Mouse (Mus musculus) layer of hippocampus, postnatal 10 days (tissue): ENCODE measurements at regions not wholly inside any gene's neighbourhood (a gene's known extent, or its start where the extent isn't known, plus 50 kb on each side); places are given as distances from the start of the nearest gene placed in this dataset.

Source experiments
- DNase-seq, 2 experiments: peaks; one replicate each; pipeline ENCODE4 v3.0.0; 2021; ENCODE audit warnings: low spot score in 2 of 2
- microRNA-seq, 2 experiments: library from miRNA; unstranded; fragments of <30 nt; microRNA quantifications; one replicate each; pipeline ENCODE4 v1.2.0; 2021

DNA sequence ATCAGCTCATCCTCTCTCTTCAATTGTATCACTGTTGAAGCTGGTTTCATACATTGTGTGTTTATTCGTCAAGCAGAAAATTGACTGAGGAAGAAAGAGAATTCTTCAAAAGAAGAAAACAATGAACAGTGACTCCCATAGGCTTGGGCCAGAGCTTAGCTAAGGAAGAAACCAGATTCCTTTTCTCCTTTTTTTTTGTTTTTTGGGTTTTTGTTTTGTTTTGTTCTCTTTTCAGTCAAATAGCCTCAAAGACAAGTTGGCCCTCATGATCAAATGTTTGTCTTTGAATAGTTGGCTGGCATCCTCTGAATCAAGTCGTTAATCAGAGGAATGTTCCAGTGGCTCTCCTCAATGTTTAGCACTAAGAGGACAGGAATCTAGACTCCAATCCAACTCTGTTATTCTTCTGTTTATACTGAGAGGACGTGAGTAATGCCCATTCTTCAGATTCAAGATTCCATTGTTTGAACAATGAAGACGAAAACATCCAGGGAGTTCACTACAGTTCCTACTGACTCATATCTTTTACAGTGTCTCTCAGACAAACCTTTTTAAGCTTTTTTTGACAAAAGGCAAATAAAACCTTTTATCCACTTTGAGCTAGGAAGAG lies 86.1 kb upstream of the Adgrl4 start:
- no peak for DNase-seq

DNA sequence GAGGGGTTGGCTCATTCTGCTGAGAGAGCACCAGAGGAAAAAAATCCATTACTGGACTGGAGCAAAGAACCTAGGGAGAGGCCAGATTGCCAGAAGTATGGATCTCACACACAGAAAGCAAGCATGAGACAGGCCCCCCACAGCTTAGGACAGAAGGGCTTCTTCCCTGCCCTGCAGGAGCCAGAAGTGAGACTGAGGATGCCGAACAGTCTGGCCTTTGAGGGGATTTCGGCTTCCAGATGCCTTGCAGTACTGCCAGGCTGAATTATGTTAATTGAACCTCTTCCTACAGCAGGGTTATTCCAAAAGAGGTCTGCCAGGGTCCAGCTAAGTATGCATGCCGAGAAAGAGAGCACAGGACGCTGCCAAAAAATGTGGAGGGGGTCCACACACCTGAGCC lies 71.4 kb upstream of the Adgrl4 start:
- DNase-seq = peak in 1 of 2 experiments; percentile 15

DNA sequence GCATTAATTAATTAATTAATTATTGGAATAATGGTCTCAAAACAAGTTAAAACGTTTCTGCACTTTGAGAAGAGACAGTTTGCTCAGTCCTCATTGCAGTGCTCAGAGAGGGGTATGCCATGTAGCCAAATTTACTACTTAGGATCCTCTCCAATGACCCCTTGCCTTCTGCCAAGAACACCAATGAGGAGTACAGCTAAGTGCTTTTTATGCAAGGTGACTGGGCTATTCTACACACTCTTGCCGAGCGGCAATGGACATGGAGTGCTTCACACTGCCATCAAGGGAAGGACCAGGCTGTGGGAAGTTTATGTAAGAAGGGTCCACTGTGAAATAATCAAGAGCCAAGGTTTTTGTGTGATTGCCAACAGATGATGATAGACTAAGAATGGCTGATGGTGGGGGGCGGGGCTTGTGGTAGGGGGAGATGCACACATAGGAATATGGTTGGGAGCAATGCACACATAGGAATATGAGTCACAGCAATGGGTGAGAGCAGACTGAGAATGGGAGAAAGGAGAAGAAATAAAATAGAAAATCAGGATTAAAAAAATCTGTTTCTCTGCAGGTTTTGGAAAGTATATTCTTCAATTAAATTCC lies 70.9 kb upstream of the Adgrl4 start:
- no peak for DNase-seq

DNA sequence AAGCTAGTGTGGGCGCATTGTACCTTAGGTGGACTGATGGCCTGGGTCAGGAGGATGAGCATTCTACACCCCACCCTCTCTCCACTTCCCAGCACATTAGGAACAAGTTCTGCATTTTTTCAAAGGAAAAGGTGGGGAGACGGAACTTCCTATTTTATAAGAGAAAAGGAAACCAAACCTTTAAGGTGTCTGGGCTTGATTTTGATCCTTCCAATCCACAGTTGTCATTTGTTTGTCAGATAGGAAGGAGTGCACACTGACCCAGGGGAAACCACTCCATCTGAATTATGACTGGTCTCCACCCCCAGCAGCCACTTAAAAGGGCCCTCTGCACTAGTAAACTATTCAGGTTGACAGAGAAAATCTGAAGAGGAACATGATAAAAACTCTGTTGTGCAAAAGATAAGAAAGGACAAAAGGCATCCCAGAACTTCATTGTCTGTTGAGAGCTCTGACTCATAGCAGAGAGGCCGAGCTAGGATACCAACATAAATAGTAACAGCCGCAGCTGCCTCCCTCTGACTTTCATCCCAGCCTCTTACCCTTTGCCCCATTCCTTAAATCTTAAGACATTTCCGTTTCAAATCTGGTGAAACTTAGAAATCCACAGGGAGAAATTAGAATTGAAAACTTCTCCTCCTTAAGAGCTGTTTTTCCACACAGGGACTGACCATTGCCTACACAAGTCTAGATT lies 54.2 kb upstream of the Adgrl4 start:
- no peak for DNase-seq

DNA sequence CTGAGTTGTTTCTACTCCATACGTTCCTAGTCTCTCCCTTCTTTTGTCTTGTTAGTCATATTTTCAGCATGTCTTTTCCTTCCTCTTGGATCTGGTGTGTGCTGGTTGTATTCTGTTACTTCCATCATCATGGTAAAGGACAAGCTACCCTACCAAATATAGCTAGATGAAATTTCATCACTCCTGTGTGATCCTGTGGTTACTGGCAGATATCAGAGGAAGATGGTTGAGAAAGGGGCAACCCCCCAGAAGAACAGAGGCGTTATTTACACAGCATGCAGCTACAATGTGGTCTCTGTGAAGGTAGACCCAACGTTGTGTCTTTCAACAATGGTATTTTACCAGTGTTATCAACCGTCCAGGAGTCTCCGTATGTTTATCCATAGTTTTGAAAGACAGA lies 52.8 kb upstream of the Adgrl4 start:
- no peak for DNase-seq

DNA sequence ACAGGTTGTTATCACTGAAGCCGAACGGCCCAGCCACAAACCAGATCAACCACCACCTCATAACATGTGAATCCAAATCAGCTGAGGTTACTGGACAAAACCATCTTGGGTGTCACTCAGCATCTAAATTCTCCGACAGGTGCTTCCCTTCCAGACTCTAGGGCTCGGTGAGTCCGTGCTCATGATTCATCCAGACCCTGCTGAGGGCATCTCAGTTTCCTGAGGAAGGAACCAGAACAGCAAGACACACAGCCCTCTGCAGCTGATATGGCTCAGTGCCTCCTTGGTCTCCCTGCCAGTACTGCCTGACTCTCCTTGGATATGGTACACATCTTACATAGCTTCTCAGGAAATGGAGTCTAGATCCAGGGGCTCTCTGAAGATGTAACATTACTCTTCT lies 51.6 kb upstream of the Adgrl4 start:
- DNase-seq = no peak

Small RNAs in the stretch of these regions (microRNA-seq; reads per million reads assigned to microRNA genes)
- 0 reads per million in 2 experiments for gene Mir3963
